Mouse (Mus musculus) heart, postnatal 4 days (tissue): ENCODE measurements at regions not wholly inside any gene's neighbourhood (a gene's known extent, or its start where the extent isn't known, plus 50 kb on each side); places are given as distances from the start of the nearest gene placed in this dataset.
"Not testable (repeated sequence)": the region's sequence is repeated elsewhere in the genome, so short reads cannot be mapped to it uniquely, and the experiment has no call there.

Experiments
- DNase-seq: peaks from one replicate; pipeline ENCODE4 v3.0.0; 2021

- DNase-seq: no peak
Observed at GRCm38 (mm10) chr11:121894801-121895200, 64.8 kb downstream of the Ptchd3 start.

GRCm38 (mm10) chr11:121904393-121904792 lies 74.3 kb downstream of the Ptchd3 start:
- DNase-seq: not testable (repeated sequence)

- DNase-seq: not testable (repeated sequence)
Observed at GRCm38 (mm10) chr11:121924631-121925030, 94.6 kb downstream of the Ptchd3 start.

GRCm38 (mm10) chr11:121925043-121925442 lies 95.0 kb downstream of the Ptchd3 start:
- not testable (repeated sequence) for DNase-seq

- peak; percentile 7 for DNase-seq
Observed at GRCm38 (mm10) chr11:121951726-121952125, 121.7 kb downstream of the Ptchd3 start.

- DNase-seq: peak; percentile 6
Observed at GRCm38 (mm10) chr11:121956367-121957235, 126.6 kb downstream of the Ptchd3 start.

GRCm38 (mm10) chr11:121958735-121959134 lies 128.7 kb downstream of the Ptchd3 start:
- not testable (repeated sequence) for DNase-seq

GRCm38 (mm10) chr11:121964111-121964510 lies 134.1 kb downstream of the Ptchd3 start:
- DNase-seq: not testable (repeated sequence)

- not testable (repeated sequence) for DNase-seq
Observed at GRCm38 (mm10) chr11:121965911-121966310, 135.9 kb downstream of the Ptchd3 start.
